Mouse (Mus musculus): Measurements from ENCODE around the gene BC147527. TPM values are rescaled to one million over a fixed set of nuclear protein-coding genes. Genes with fewer than 3 reads are reported as not detected.

BC147527 gene
- 0.57 and 1.0 TPM in 2 replicates for polyA plus RNA-seq (2012; rRNA removed)

DNA sequence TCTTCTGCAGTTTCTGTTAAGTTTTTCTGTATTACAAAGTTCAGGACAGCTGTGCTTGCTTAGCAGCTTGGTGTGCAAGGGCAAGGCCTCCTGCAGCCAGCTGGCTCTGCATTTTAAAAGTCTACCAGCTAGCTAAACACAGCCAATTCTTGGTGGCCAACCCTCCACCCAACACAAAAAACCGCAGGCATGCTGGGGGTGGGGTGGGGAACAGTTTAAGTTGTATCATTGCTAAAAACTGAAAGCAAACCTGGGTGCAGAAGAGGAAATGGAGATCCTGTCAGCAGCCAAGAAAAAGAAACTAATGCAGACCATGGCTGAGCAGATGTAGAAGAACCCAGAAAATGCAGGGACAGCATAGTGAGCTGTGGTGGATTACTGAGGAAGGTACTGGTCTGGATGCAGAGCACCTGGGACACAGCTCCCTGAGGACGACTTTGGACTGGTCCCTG is at the start of gene BC147527:
BC147527 (plus strand) TSS at position 402 of the 452 bp plus-strand sequence.

DNA sequence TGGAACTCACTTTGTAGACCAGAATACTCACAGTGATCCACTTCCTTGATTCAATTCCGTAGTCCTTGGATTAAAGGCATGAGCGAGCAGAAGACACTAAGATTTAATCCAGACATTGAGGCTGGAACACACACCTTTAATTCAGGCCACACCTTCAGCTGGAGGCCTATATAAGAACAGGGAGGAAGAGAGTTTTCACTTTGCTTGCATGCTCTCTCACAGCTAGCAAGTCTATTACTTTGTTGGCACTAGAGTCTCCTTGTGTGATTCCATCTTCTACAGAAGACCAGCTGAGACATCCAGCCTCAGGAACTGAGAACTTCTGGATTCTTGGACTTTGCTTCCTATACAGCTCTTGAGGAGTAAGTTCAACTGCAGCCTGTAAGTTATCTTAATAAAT is 37.3 kb upstream of the BC147527 start, which contains the start of gene AF067061:
AF067061 (plus strand) TSS at position 245 of the 400 bp plus-strand sequence.

DNA sequence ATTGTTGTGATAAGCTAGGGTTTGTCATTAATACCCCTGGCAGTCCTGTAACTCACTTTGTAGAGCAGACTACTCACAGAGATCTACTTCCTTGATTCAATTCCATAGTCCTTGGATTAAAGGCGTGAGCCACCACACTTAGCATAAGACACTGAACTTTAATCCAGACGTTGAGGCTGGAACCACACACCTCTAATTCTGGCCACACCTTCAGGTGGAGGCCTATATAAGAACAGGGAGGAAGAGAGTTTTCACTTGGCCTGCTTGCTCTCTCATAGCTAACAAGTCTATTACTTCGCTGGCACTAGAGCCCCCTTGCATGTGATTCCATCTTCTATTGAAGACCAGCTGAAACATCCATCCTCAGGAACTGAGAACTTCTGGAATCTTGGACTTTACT is 16.4 kb downstream of the BC147527 start, which contains the start of gene Tcstv3:
Tcstv3 (plus strand) TSS at position 301 of the 400 bp plus-strand sequence.

Other genes starting within 250 kb of the BC147527 start
- gene Gm21188, start 248.2 kb upstream of the BC147527 start, polyA plus RNA-seq (2012; rRNA removed) = 1.1 and 2.0 TPM in 2 replicates
- gene Gm20767, start 160.1 kb upstream of the BC147527 start, polyA plus RNA-seq (2012; rRNA removed) = not detected in 2 replicates
- gene Gm21818, start 128.0 kb upstream of the BC147527 start, polyA plus RNA-seq (2012; rRNA removed) = not detected in 2 replicates
- 0.04 and 0.17 TPM in 2 replicates for gene Gm21762, start 84.4 kb upstream of the BC147527 start, polyA plus RNA-seq (2012; rRNA removed)
- not detected in 2 replicates for gene Gm21731, start 61.3 kb upstream of the BC147527 start, polyA plus RNA-seq (2012; rRNA removed)
- not detected in 2 replicates for gene AF067061, start 37.3 kb upstream of the BC147527 start, polyA plus RNA-seq (2012; rRNA removed)
- gene Tcstv3, start 16.5 kb downstream of the BC147527 start, polyA plus RNA-seq (2012; rRNA removed) = not detected in 2 replicates